Mouse (Mus musculus) myocyte (in vitro differentiated cells): ENCODE measurements around the gene Hsd3b5. TPM values are rescaled to one million over a fixed set of nuclear protein-coding genes. Genes with fewer than 3 reads are reported as not detected.
"Not testable (repeated sequence)": the region's sequence is repeated elsewhere in the genome, so short reads cannot be mapped to it uniquely, and the experiment has no call there.

Source experiments
- H3K27me3 ChIP-seq: one replicate; pipeline ENCODE4 v1.6.1; 2011; ENCODE audit not compliant: control insufficient read depth, insufficient read depth, insufficient read length
- H3K36me3 ChIP-seq: one replicate; pipeline ENCODE4 v1.6.1; 2011; ENCODE audit not compliant: control insufficient read depth, insufficient read depth
- H3K4me2 ChIP-seq: one replicate; pipeline ENCODE4 v1.6.1; 2011; ENCODE audit warnings: low read depth, control low read depth
- H3K4me3 ChIP-seq: one replicate; pipeline ENCODE4 v1.5.1; 2011; ENCODE audit warnings: mild to moderate bottlenecking, control low read depth, moderate library complexity
- H3K79me2 ChIP-seq: one replicate; pipeline ENCODE4 v1.6.1; 2011; ENCODE audit not compliant: control insufficient read depth, insufficient read depth
- H3ac ChIP-seq: one replicate; pipeline ENCODE4 v1.6.1; 2011; ENCODE audit not compliant: control insufficient read depth, insufficient read length
- CEBPB ChIP-seq: IDR thresholded peaks from 2 replicates; pipeline ENCODE4 v1.6.1; 2011; ENCODE audit warnings: mild to moderate bottlenecking, moderate library complexity; ENCODE audit not compliant: poor library complexity, insufficient read depth, severe bottlenecking
- E2F4 ChIP-seq: IDR thresholded peaks from one replicate; pipeline ENCODE4 v1.6.1; 2011; ENCODE audit warnings: mild to moderate bottlenecking, control low read depth, moderate library complexity; ENCODE audit not compliant: insufficient read depth
- MAX ChIP-seq: IDR thresholded peaks from one replicate; pipeline ENCODE4 v1.6.1; 2011; ENCODE audit warnings: low read depth, mild to moderate bottlenecking, control low read depth
- MYOD1 ChIP-seq, 3 experiments: IDR thresholded peaks; one replicate each; pipeline ENCODE4 v1.6.1; 2011; ENCODE audit warnings: control low read depth in 2 of 3, low read depth in 2 of 3, mild to moderate bottlenecking in 2 of 3, moderate library complexity in 1 of 3; ENCODE audit not compliant: insufficient read length in 2 of 3, control insufficient read depth in 1 of 3
- MYOG ChIP-seq, 3 experiments: IDR thresholded peaks; one replicate each; pipeline ENCODE4 v1.6.1; 2011; ENCODE audit warnings: control low read depth in 2 of 3, low read depth in 2 of 3, mild to moderate bottlenecking in 2 of 3; ENCODE audit not compliant: insufficient read length in 2 of 3, control insufficient read depth in 1 of 3, insufficient read depth in 1 of 3
- POLR2A ChIP-seq: IDR thresholded peaks from one replicate; pipeline ENCODE4 v1.6.1; 2011; ENCODE audit warnings: low read depth, mild to moderate bottlenecking, control low read depth, moderate library complexity; ENCODE audit not compliant: insufficient read length
- POLR2AphosphoS2 ChIP-seq: IDR thresholded peaks from one replicate; pipeline ENCODE4 v1.6.1; 2011; ENCODE audit warnings: low read depth, control low read depth; ENCODE audit not compliant: insufficient read length
- REST ChIP-seq: IDR thresholded peaks from one replicate; pipeline ENCODE4 v1.6.1; 2011; ENCODE audit warnings: mild to moderate bottlenecking, control low read depth, moderate library complexity; ENCODE audit not compliant: insufficient read depth, insufficient read length
- SRF ChIP-seq: IDR thresholded peaks from one replicate; pipeline ENCODE4 v1.6.1; 2011; ENCODE audit warnings: low read depth; ENCODE audit not compliant: control insufficient read depth, insufficient read length
- TCF12 ChIP-seq: IDR thresholded peaks from one replicate; pipeline ENCODE4 v1.6.1; 2011; ENCODE audit warnings: mild to moderate bottlenecking, control low read depth; ENCODE audit not compliant: poor library complexity, insufficient read depth, severe bottlenecking
- TCF3 ChIP-seq: IDR thresholded peaks from one replicate; pipeline ENCODE4 v1.6.1; 2011; ENCODE audit warnings: low read depth, control low read depth; ENCODE audit not compliant: insufficient read length
- USF1 ChIP-seq: IDR thresholded peaks from one replicate; pipeline ENCODE4 v1.6.1; 2011; ENCODE audit warnings: low read depth, mild to moderate bottlenecking, control low read depth, moderate library complexity
- polyA plus RNA-seq: library from polyadenylated mRNA; unstranded; fragments of >200 nt; fragmentation: generic; extraction: Trizol; gene quantifications from one replicate; pipeline ENCODE4 v1.2.1, GENCODE M21; 2012; ENCODE audit warnings: missing spikeins

The Hsd3b5 gene
- polyA plus RNA-seq, 1 experiment, result not detected

DNA sequence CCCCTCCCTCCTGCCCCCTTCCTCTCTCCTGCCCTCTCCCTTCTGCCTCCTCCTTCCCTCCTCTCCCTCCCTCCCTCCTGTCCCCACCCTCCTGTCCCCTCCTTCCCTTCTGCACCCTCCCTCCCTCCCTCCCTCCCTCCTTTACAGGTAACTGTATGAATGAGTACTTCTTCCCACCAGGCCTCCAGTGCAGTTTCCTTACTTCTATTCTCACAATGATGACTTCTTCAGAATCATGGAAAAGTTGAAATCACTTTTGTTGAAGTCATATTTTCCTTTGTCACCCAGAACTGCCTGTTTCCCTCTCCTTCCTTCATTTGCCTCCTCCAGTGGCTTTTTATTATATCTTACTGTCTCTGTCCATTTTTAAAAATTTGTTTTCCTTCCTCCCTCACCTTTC lies 16.1 kb downstream of the Hsd3b5 start:
- Histone ChIP-seq H3K36me3 (no peaks in the 10 kb centered on the region), H3ac (no peak overlapping the region), H3K4me2 (no peak overlapping the region), H3K27me3 (no peaks in the 10 kb centered on the region), H3K79me2 (no peaks in the 10 kb centered on the region), H3K4me3 (no peak overlapping the region)
- TF ChIP-seq MYOD1 (IDR thresholded peaks at IDR 0.05; ENCODE audit: control insufficient read depth in 1 of 3, insufficient read length in 2 of 3, low read depth in 2 of 3), result no peak
- no peak for TF ChIP-seq TCF3
- no peak for TF ChIP-seq SRF
- TF ChIP-seq E2F4, result no peak
- TF ChIP-seq POLR2AphosphoS2, result no peak
- no peak for TF ChIP-seq CEBPB
- TF ChIP-seq REST, result no peak
- TF ChIP-seq POLR2A, result no peak
- TF ChIP-seq MAX, result no peak
- TF ChIP-seq USF1, result no peak
- no peak for TF ChIP-seq TCF12
- no peak for TF ChIP-seq MYOG (IDR thresholded peaks at IDR 0.05; ENCODE audit: control insufficient read depth in 1 of 3, insufficient read depth in 1 of 3, insufficient read length in 2 of 3, low read depth in 2 of 3)

DNA sequence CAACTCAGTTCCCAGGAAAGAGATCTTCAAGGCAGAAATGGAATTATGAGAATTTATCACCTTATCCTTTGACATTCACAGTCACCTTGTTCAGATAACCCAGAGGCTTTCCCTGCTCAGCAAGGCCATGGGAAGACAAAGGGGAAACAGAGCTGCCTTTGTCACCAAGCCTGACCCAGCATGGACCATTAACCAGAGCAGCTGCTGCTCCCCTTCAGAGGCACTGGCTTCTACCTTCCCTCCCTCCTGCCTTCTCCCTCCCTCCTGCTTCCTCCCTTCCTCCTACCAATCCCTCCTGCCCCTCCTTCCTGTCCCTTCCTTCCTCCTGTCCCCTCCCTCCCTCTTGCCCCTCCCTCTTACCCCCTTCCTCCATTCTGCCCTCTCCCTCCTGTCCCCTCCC lies 16.5 kb downstream of the Hsd3b5 start:
- H3K79me2 ChIP-seq, H3K27me3 ChIP-seq, H3ac ChIP-seq, H3K36me3 ChIP-seq, H3K4me2 ChIP-seq, H3K4me3 ChIP-seq: not testable (repeated sequence)

- H3K4me2 ChIP-seq, result no peak within 1 kb of the TSS
- H3ac ChIP-seq, result no peak within 1 kb of the TSS
- H3K79me2 ChIP-seq, result no peaks in the 10 kb centered on the region
- H3K4me3 ChIP-seq, result no peak within 1 kb of the TSS
- no peaks in the 10 kb centered on the region for H3K36me3 ChIP-seq
- TF ChIP-seq POLR2A, result no peak
- no peak for TF ChIP-seq MAX
- TF ChIP-seq TCF12, result no peak
- no peak for TF ChIP-seq SRF
- no peak for TF ChIP-seq REST
- TF ChIP-seq MYOG (IDR thresholded peaks at IDR 0.05; ENCODE audit: control insufficient read depth in 1 of 3, insufficient read depth in 1 of 3, insufficient read length in 2 of 3, low read depth in 2 of 3), result no peak
- no peak for TF ChIP-seq CEBPB
- no peak for TF ChIP-seq MYOD1 (IDR thresholded peaks at IDR 0.05; ENCODE audit: control insufficient read depth in 1 of 3, insufficient read length in 2 of 3, low read depth in 2 of 3)
- TF ChIP-seq POLR2AphosphoS2, result no peak
- no peak for TF ChIP-seq USF1
- TF ChIP-seq TCF3, result no peak
- no peak for TF ChIP-seq E2F4
- H3K27me3 ChIP-seq, result no peaks in the 10 kb centered on the region
Measured at GRCm38 (mm10) chr3:98588707-98589106, 41.3 kb downstream of the Hsd3b5 start, which contains the start of gene Gm10681. Gene Gm10681, minus strand, starts transcription at chr3:98588807.

GRCm38 (mm10) chr3:98587721-98588120 lies 42.3 kb downstream of the Hsd3b5 start:
- Histone ChIP-seq H3K4me2 (no peak overlapping the region), H3K36me3 (no peaks in the 10 kb centered on the region)

GRCm38 (mm10) chr3:98582622-98583021 lies 47.4 kb downstream of the Hsd3b5 start:
- not testable (repeated sequence) for H3K4me3 ChIP-seq, H3K4me2 ChIP-seq, H3ac ChIP-seq, H3K27me3 ChIP-seq, H3K36me3 ChIP-seq, H3K79me2 ChIP-seq

More at GRCm38 (mm10) chr3:98587721-98588120, 42.3 kb downstream of the Hsd3b5 start:
- no peak overlapping the region for H3ac ChIP-seq
- H3K27me3 ChIP-seq, result no peaks in the 10 kb centered on the region
- TF ChIP-seq TCF12 (no peak), TCF3 (no peak), MAX (no peak), MYOG (IDR thresholded peaks at IDR 0.05; ENCODE audit: control insufficient read depth in 1 of 3, insufficient read depth in 1 of 3, insufficient read length in 2 of 3, low read depth in 2 of 3) (no peak), REST (no peak), MYOD1 (IDR thresholded peaks at IDR 0.05; ENCODE audit: control insufficient read depth in 1 of 3, insufficient read length in 2 of 3, low read depth in 2 of 3) (no peak), POLR2A (no peak), USF1 (no peak)
- no peak overlapping the region for H3K4me3 ChIP-seq
- no peaks in the 10 kb centered on the region for H3K79me2 ChIP-seq

GRCm38 (mm10) chr3:98582202-98582601 lies 47.9 kb downstream of the Hsd3b5 start:
- not testable (repeated sequence) for H3K4me2 ChIP-seq, H3K79me2 ChIP-seq, H3K27me3 ChIP-seq, H3K36me3 ChIP-seq, H3K4me3 ChIP-seq, H3ac ChIP-seq

GRCm38 (mm10) chr3:98581024-98581423 lies 49.0 kb downstream of the Hsd3b5 start:
- H3K36me3 ChIP-seq, H3K79me2 ChIP-seq, H3ac ChIP-seq, H3K4me2 ChIP-seq, H3K4me3 ChIP-seq, H3K27me3 ChIP-seq: not testable (repeated sequence)
